Mouse (Mus musculus): ENCODE results near the gene Zfp579. TPM values are rescaled to one million over a fixed set of nuclear protein-coding genes. Genes with fewer than 3 reads are reported as not detected.

The Zfp579 gene
- polyA plus RNA-seq, 2 experiments = 30.3 to 97.6 TPM

- H3K27ac ChIP-seq (replicated peaks; ENCODE audit: low read depth, low read length) = no peak overlapping the region
- WGBS = 71% methylated on average over 5 of the region's 5 CpGs
- TF ChIP-seq POLR2A (IDR thresholded peaks at IDR 0.05; ENCODE audit: borderline replicate concordance, extremely low read depth, insufficient read depth, insufficient read length) = no peak
- no peaks in the 10 kb centered on the region for H3K4me1 ChIP-seq (ENCODE audit: control insufficient read depth, insufficient read depth, low read length)
- DNase-seq (ENCODE audit: low spot score) (no peak), ATAC-seq (ENCODE audit: low FRiP score, low read depth) (no peak)
- no peak overlapping the region for H3K4me2 ChIP-seq (replicated peaks; ENCODE audit: low read depth, low read length, severe bottlenecking)
- no peak overlapping the region for H3K9ac ChIP-seq (ENCODE audit: low read depth, low read length, severe bottlenecking)
- H3K27me3 ChIP-seq (ENCODE audit: control insufficient read depth, insufficient read depth, low read length) = no peaks in the 10 kb centered on the region
- no peak overlapping the region for H3K4me3 ChIP-seq (replicated peaks; ENCODE audit: low read length)
- H3K36me3 ChIP-seq (ENCODE audit: control insufficient read depth, insufficient read depth, low read length) = no peaks in the 10 kb centered on the region
- no peaks in the 10 kb centered on the region for H3K9me3 ChIP-seq (ENCODE audit: control insufficient read depth, low read length)
These were observed 32.4 kb downstream of the Zfp579 start for GRCm38 (mm10) chr7:4963527-4963926.

DNA sequence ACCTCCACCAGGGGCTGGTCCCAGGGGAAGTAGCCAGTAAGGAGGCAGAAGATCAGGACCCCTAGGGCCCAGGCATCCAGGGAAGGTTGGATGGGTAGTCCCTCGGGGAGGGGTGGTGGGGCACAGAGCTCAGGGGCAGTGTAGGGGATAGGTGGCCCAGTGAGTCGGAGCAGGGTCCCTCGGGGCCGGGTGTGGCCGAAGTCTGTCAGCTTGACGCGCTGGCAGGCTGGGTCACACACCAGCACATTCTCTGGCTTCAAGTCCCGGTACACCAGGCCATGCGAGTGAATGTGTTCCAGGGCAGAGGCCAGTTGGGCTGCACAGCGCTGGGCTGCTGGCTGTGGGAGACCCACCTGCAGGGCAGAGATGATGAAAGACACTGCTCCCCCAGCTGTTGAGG, 38.6 kb downstream of the Zfp579 start:
- Histone ChIP-seq H3K4me3 (replicated peaks; ENCODE audit: low read length) (no peak overlapping the region), H3K4me1 (ENCODE audit: control insufficient read depth, insufficient read depth, low read length) (no peaks in the 10 kb centered on the region), H3K4me2 (replicated peaks; ENCODE audit: low read depth, low read length, severe bottlenecking) (no peak overlapping the region), H3K9ac (ENCODE audit: low read depth, low read length, severe bottlenecking) (no peak overlapping the region), H3K36me3 (ENCODE audit: control insufficient read depth, insufficient read depth, low read length) (no peaks in the 10 kb centered on the region), H3K27ac (replicated peaks; ENCODE audit: low read depth, low read length) (no peak overlapping the region), H3K9me3 (ENCODE audit: control insufficient read depth, low read length) (no peaks in the 10 kb centered on the region), H3K27me3 (ENCODE audit: control insufficient read depth, insufficient read depth, low read length) (no peaks in the 10 kb centered on the region)
- 77% methylated on average over 10 of the region's 10 CpGs for WGBS
- no peak for ATAC-seq (ENCODE audit: low FRiP score, low read depth)
- DNase-seq (ENCODE audit: low spot score) = no peak
- no peak for TF ChIP-seq POLR2A (IDR thresholded peaks at IDR 0.05; ENCODE audit: borderline replicate concordance, extremely low read depth, insufficient read depth, insufficient read length)

GRCm38 (mm10) chr7:4953815-4954445, 42.0 kb downstream of the Zfp579 start:
- H3K9ac ChIP-seq (ENCODE audit: low read depth, low read length, severe bottlenecking) = no peak overlapping the region
- H3K27ac ChIP-seq (replicated peaks; ENCODE audit: low read depth, low read length) = no peak overlapping the region
- H3K9me3 ChIP-seq (ENCODE audit: control insufficient read depth, low read length) = no peaks in the 10 kb centered on the region
- DNase-seq (ENCODE audit: low spot score) (no peak), ATAC-seq (ENCODE audit: low FRiP score, low read depth) (no peak)
- H3K36me3 ChIP-seq (ENCODE audit: control insufficient read depth, insufficient read depth, low read length) = no peaks in the 10 kb centered on the region
- no peak for TF ChIP-seq POLR2A (IDR thresholded peaks at IDR 0.05; ENCODE audit: borderline replicate concordance, extremely low read depth, insufficient read depth, insufficient read length)
- 12% methylated on average over 10 of the region's 10 CpGs for WGBS
- H3K4me3 ChIP-seq (replicated peaks; ENCODE audit: low read length) = no peak overlapping the region
- no peak overlapping the region for H3K4me2 ChIP-seq (replicated peaks; ENCODE audit: low read depth, low read length, severe bottlenecking)
- H3K27me3 ChIP-seq (ENCODE audit: control insufficient read depth, insufficient read depth, low read length) = no peaks in the 10 kb centered on the region
- no peaks in the 10 kb centered on the region for H3K4me1 ChIP-seq (ENCODE audit: control insufficient read depth, insufficient read depth, low read length)

DNA sequence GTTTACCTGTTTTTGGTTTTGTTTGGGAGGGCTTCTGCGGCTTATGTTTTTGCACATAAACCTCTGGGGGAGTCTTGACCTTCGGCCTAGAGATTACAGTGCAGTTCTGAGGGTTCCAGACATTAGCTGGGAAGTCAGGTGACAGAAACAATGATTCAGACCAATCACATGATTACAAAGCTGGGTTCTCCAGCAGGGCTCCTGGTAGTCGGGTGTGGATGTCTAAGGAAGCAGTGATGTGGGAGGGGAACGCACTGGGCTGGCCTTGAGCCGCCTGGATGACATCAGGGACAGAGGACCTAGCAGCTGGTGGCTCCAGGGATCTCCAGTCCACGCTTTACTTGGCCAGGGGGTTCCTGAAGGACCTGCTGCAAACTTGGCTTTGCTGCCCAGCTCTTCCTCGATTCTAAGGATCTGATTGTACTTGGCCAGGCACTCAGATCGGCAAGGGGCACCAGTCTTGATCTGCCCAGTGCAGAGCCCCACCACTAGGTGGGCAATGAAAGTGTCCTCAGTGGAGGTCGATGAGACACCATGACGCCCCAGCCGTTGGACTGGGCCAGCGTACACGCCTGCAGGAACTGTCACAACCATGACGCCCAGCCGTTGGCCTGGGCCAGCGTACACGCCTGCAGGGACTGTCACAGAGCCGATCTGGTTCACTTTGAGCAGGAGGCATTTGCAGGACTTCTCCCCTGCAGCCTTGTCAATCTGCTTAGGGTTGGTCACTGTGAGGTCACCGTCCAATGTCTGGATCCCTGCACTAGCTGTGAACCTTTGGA, 45.2 kb downstream of the Zfp579 start:
- WGBS = 84% methylated on average over 19 of the region's 19 CpGs
- Histone ChIP-seq H3K4me1 (ENCODE audit: control insufficient read depth, insufficient read depth, low read length) (no peaks in the 10 kb centered on the region), H3K4me2 (replicated peaks; ENCODE audit: low read depth, low read length, severe bottlenecking) (no peak overlapping the region), H3K27me3 (ENCODE audit: control insufficient read depth, insufficient read depth, low read length) (no peaks in the 10 kb centered on the region), H3K36me3 (ENCODE audit: control insufficient read depth, insufficient read depth, low read length) (no peaks in the 10 kb centered on the region), H3K9me3 (ENCODE audit: control insufficient read depth, low read length) (no peaks in the 10 kb centered on the region), H3K9ac (ENCODE audit: low read depth, low read length, severe bottlenecking) (no peak overlapping the region), H3K4me3 (replicated peaks; ENCODE audit: low read length) (no peak overlapping the region), H3K27ac (replicated peaks; ENCODE audit: low read depth, low read length) (no peak overlapping the region)
- TF ChIP-seq POLR2A (IDR thresholded peaks at IDR 0.05; ENCODE audit: borderline replicate concordance, extremely low read depth, insufficient read depth, insufficient read length) = no peak
- DNase-seq (ENCODE audit: low spot score) (no peak), ATAC-seq (ENCODE audit: low FRiP score, low read depth) (no peak)

- H3K27ac ChIP-seq (replicated peaks; ENCODE audit: low read depth, low read length) = no peak overlapping the region
- H3K9ac ChIP-seq (ENCODE audit: low read depth, low read length, severe bottlenecking) = no peak overlapping the region
- DNase-seq (ENCODE audit: low spot score) (no peak), ATAC-seq (ENCODE audit: low FRiP score, low read depth) (no peak)
- no peak overlapping the region for H3K4me2 ChIP-seq (replicated peaks; ENCODE audit: low read depth, low read length, severe bottlenecking)
- no peak overlapping the region for H3K4me3 ChIP-seq (replicated peaks; ENCODE audit: low read length)
- no peaks in the 10 kb centered on the region for H3K27me3 ChIP-seq (ENCODE audit: control insufficient read depth, insufficient read depth, low read length)
- TF ChIP-seq POLR2A (IDR thresholded peaks at IDR 0.05; ENCODE audit: borderline replicate concordance, extremely low read depth, insufficient read depth, insufficient read length) = no peak
- no peaks in the 10 kb centered on the region for H3K4me1 ChIP-seq (ENCODE audit: control insufficient read depth, insufficient read depth, low read length)
- WGBS = 69% methylated on average over 6 of the region's 6 CpGs
- no peaks in the 10 kb centered on the region for H3K36me3 ChIP-seq (ENCODE audit: control insufficient read depth, insufficient read depth, low read length)
- no peaks in the 10 kb centered on the region for H3K9me3 ChIP-seq (ENCODE audit: control insufficient read depth, low read length)
These were observed 47.6 kb downstream of the Zfp579 start for GRCm38 (mm10) chr7:4948386-4948785.
